Mouse (Mus musculus) neural tube, embryonic 12.5 days (tissue): Measurements from ENCODE around the gene Hdhd3. TPM values are rescaled to one million over a fixed set of nuclear protein-coding genes. Genes with fewer than 3 reads are reported as not detected.

Experiments
- ATAC-seq: fragments of 200-750 bp; cut with Nextera tagmentation; 2 replicates; pipeline ENCODE4 v1.8.0; 2017; ENCODE audit warnings: low read depth, mild to moderate bottlenecking, moderate TSS enrichment, moderate library complexity; ENCODE audit not compliant: low FRiP score
- H3K27ac ChIP-seq: fragments of 300-500 bp; sonication (generic); 2 replicates; pipeline ENCODE4 v1.5.1; 2016
- H3K27me3 ChIP-seq: fragments of 300-500 bp; sonication (generic); replicated peaks from 2 replicates; pipeline ENCODE4 v1.6.1; 2016; ENCODE audit warnings: mild to moderate bottlenecking
- H3K36me3 ChIP-seq: fragments of 300-500 bp; sonication (generic); 2 replicates; pipeline ENCODE4 v1.6.1; 2016; ENCODE audit warnings: mild to moderate bottlenecking
- H3K4me1 ChIP-seq: fragments of 300-500 bp; sonication (generic); 2 replicates; pipeline ENCODE4 v1.6.1; 2016
- H3K4me2 ChIP-seq: fragments of 300-500 bp; sonication (generic); replicated peaks from 2 replicates; pipeline ENCODE4 v1.6.1; 2016; ENCODE audit warnings: mild to moderate bottlenecking
- H3K4me3 ChIP-seq: fragments of 300-500 bp; sonication (generic); 2 replicates; pipeline ENCODE4 v1.5.1; 2016
- H3K9ac ChIP-seq: fragments of 300-500 bp; sonication (generic); 2 replicates; pipeline ENCODE4 v1.6.1; 2016; ENCODE audit warnings: mild to moderate bottlenecking
- H3K9me3 ChIP-seq: fragments of 300-500 bp; sonication (generic); 2 replicates; pipeline ENCODE4 v1.6.1; 2016; ENCODE audit warnings: mild to moderate bottlenecking
- WGBS: fragments of 180-500 bp; shearing (Covaris S2); methylation state at CpG from one replicate; pipeline ENCODE4 v1.1.7; 2016; 5-methylcytosine and 5-hydroxymethylcytosine counted together
- polyA plus RNA-seq: library from polyadenylated mRNA; unstranded; fragments of >200 nt; fragmentation: Nextera tagmentation; extraction: Ambion mirVana; gene quantifications from 2 replicates; pipeline ENCODE4 v1.2.1, GENCODE M21; 2016

The Hdhd3 gene
- 14.6 and 14.8 TPM in 2 replicates for polyA plus RNA-seq

GRCm38 (mm10) chr4:62503374-62503970 lies at the start of gene Hdhd3:
Gene Hdhd3, minus strand, starts transcription at chr4:62503467.
- Histone ChIP-seq H3K9me3 (no peaks in the 10 kb centered on the region), H3K9ac (peak within 1 kb of the TSS; percentile 62), H3K27ac (no peak within 1 kb of the TSS), H3K27me3 (no peaks in the 10 kb centered on the region), H3K4me1 (peaks cover 5% of the 10 kb centered on the region), H3K36me3 (peaks cover 23% of the 10 kb centered on the region), H3K4me2 (peak within 1 kb of the TSS; percentile 67), H3K4me3 (peak within 1 kb of the TSS; percentile 56)
- 82% methylated on average over 3 of the region's 3 CpGs for WGBS
- ATAC-seq = no peak

- Histone ChIP-seq H3K4me3 (no peak overlapping the region), H3K9ac (no peak overlapping the region), H3K27me3 (no peaks in the 10 kb centered on the region), H3K9me3 (no peaks in the 10 kb centered on the region), H3K4me2 (no peak overlapping the region), H3K36me3 (no peaks in the 10 kb centered on the region), H3K27ac (no peak overlapping the region), H3K4me1 (no peaks in the 10 kb centered on the region)
- ATAC-seq = no peak
- WGBS = 87% methylated on average over 7 of the region's 7 CpGs
Measured at GRCm38 (mm10) chr4:62551966-62552365, 48.7 kb upstream of the Hdhd3 start.

- H3K4me3 ChIP-seq = no peak overlapping the region
- no peaks in the 10 kb centered on the region for H3K36me3 ChIP-seq
- H3K27ac ChIP-seq = no peak overlapping the region
- no peaks in the 10 kb centered on the region for H3K4me1 ChIP-seq
- H3K9ac ChIP-seq = no peak overlapping the region
- H3K4me2 ChIP-seq = no peak overlapping the region
- ATAC-seq = no peak
- no peaks in the 10 kb centered on the region for H3K9me3 ChIP-seq
- no peaks in the 10 kb centered on the region for H3K27me3 ChIP-seq
Measured at GRCm38 (mm10) chr4:62544801-62545200, 41.5 kb upstream of the Hdhd3 start.

DNA sequence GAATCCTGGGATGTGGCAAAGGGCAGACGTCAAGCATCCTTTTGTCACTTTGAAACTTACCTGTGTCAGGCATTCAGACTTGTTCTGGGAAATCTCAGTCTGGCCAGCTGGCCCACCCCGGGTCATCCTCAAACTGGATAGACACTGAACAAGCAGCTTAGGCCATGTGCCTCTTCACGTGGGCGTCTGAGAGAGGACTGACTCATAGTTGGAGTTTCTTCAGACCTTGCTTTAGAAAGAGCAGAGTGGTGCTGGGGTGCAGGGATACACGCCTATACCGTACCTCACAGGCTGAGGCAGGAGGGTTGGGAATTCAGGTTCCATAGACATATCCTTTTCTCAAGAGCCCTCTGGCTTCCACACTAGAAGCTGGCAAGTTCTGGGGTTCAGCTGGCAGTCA lies 40.5 kb upstream of the Hdhd3 start:
- no peak for ATAC-seq
- Histone ChIP-seq H3K36me3 (no peaks in the 10 kb centered on the region), H3K27ac (no peak overlapping the region), H3K9me3 (no peaks in the 10 kb centered on the region), H3K27me3 (no peaks in the 10 kb centered on the region), H3K4me2 (no peak overlapping the region), H3K4me1 (no peaks in the 10 kb centered on the region), H3K9ac (no peak overlapping the region), H3K4me3 (no peak overlapping the region)
- WGBS = 91% methylated on average over 6 of the region's 6 CpGs

DNA sequence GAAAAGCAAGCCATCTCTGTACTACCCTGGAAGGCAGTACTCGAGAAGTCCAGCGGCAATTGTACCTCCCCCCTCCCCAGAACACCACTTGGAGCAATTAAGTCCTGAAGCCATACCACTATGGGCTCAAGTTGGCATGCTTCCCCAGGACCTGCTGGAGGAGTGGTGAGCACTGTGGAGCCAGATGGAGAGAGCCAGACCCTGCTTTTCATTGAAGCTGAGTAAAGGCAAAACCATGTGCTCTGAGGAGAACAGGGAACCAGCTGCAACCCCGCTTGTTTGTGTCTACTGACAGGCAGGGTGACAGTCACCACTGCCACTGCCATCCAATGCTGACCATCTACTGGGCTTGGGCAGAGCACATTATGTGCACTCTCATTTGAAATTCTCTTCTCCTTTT lies 38.5 kb upstream of the Hdhd3 start:
- Histone ChIP-seq H3K36me3 (no peaks in the 10 kb centered on the region), H3K9ac (no peak overlapping the region), H3K4me1 (no peaks in the 10 kb centered on the region), H3K9me3 (no peaks in the 10 kb centered on the region), H3K27me3 (no peaks in the 10 kb centered on the region), H3K4me3 (no peak overlapping the region), H3K27ac (no peak overlapping the region), H3K4me2 (no peak overlapping the region)
- no peak for ATAC-seq
- WGBS = 65% methylated on average over 3 of the region's 3 CpGs

- Histone ChIP-seq H3K27me3 (no peaks in the 10 kb centered on the region), H3K4me3 (no peak overlapping the region), H3K4me1 (no peaks in the 10 kb centered on the region), H3K9me3 (no peaks in the 10 kb centered on the region), H3K4me2 (no peak overlapping the region), H3K36me3 (no peaks in the 10 kb centered on the region), H3K27ac (no peak overlapping the region), H3K9ac (no peak overlapping the region)
- WGBS = 77% methylated on average over 6 of the region's 6 CpGs
- no peak for ATAC-seq
Measured at GRCm38 (mm10) chr4:62533729-62534128, 30.5 kb upstream of the Hdhd3 start.

DNA sequence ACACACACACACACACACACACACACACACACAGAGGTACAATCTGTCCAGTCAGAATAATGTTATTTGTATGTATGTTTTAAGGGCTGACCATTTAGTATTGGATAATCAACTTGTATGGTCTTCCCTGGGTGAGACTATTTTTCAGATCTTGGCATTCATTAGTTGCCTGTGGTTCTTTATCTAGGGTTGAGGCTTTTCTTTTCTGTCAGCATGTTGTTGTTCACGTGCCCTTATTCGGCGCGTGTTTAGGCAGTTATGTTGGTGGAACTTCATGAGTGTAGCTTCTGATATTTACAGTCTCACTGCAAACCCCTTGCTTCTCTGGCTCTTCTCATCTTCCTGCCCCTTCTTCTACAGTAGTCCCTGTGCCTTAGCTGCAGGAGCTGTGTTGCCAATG lies 24.4 kb upstream of the Hdhd3 start:
- WGBS = 91% methylated on average over 4 of the region's 4 CpGs
- no peak for ATAC-seq
- H3K27me3 ChIP-seq = no peaks in the 10 kb centered on the region
- H3K9me3 ChIP-seq = no peaks in the 10 kb centered on the region
- H3K4me1 ChIP-seq = peaks cover 12% of the 10 kb centered on the region
- H3K27ac ChIP-seq = no peak overlapping the region
- 0 out of 2 replicates have a peak, but pooled peaks cover 2% of the 10 kb centered on the region for H3K36me3 ChIP-seq
- no peak overlapping the region for H3K9ac ChIP-seq
- no peak overlapping the region for H3K4me3 ChIP-seq
- H3K4me2 ChIP-seq = no peak overlapping the region

DNA sequence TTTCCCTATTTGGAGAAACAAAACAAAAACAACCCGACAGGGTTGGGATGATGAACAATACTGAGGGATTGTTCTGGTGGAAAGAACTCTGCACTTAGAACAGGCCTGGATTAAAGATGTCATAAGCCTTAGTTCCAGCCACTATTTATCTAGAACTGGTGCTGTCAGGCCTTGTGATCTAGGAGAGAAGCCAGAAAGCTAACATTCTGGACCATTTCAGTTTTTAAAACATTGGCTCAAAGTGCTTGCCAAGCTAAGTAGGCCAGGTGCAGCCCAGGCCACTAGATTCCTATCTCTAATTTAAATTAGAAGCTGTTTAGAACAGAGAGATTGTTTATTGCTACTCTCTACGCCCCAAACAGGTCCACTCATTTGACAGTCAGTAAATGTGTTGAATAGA lies 23.0 kb upstream of the Hdhd3 start:
- Histone ChIP-seq H3K9me3 (no peaks in the 10 kb centered on the region), H3K27me3 (no peaks in the 10 kb centered on the region), H3K4me3 (no peak overlapping the region), H3K27ac (no peak overlapping the region), H3K36me3 (0 out of 2 replicates have a peak, but pooled peaks cover 7% of the 10 kb centered on the region), H3K4me1 (peaks cover 12% of the 10 kb centered on the region), H3K9ac (no peak overlapping the region), H3K4me2 (no peak overlapping the region)
- WGBS = 62% methylated on average over 2 of the region's 2 CpGs
- no peak for ATAC-seq

DNA sequence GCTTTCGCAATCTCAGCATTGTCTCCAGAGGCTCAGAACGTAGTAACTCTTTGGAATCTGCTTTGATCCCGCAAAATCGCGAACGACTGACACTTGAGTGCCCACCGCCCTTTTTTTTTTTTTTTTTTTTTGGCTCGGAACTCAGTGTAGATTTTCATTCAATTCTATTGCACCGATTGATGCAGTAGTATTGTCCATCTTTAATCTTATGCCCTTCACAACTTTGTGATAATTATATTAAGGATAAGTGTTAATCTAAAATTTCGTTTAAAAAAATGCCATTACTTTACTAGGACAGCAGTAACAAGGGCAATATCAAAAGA lies 22.2 kb upstream of the Hdhd3 start:
- Histone ChIP-seq H3K4me3 (peak overlapping the region; percentile 68), H3K27ac (no peak overlapping the region), H3K9me3 (no peaks in the 10 kb centered on the region), H3K27me3 (no peaks in the 10 kb centered on the region), H3K36me3 (0 out of 2 replicates have a peak, but pooled peaks cover 7% of the 10 kb centered on the region), H3K4me2 (peak overlapping the region; percentile 79), H3K9ac (peak overlapping the region; percentile 81), H3K4me1 (peaks cover 12% of the 10 kb centered on the region)
- no peak for ATAC-seq
- WGBS = 0% methylated on average over 10 of the region's 10 CpGs

- H3K9ac ChIP-seq = peak within 1 kb of the TSS; percentile 81
- H3K4me3 ChIP-seq = peak within 1 kb of the TSS; percentile 68
- under 1% methylated on average over 59 of the region's 59 CpGs for WGBS
- H3K27ac ChIP-seq = peak within 1 kb of the TSS; percentile 70
- H3K27me3 ChIP-seq = no peaks in the 10 kb centered on the region
- H3K4me2 ChIP-seq = peak within 1 kb of the TSS; percentile 79
- H3K4me1 ChIP-seq = peaks cover 12% of the 10 kb centered on the region
- no peaks in the 10 kb centered on the region for H3K9me3 ChIP-seq
- 0 out of 2 replicates have a peak, but pooled peaks cover 7% of the 10 kb centered on the region for H3K36me3 ChIP-seq
- peak; percentile 99 for ATAC-seq
Measured at GRCm38 (mm10) chr4:62524651-62525488, 21.6 kb upstream of the Hdhd3 start, which contains the start of the genes Pole3 and 4933430I17Rik. Gene Pole3, minus strand, starts transcription at chr4:62525068. Gene 4933430I17Rik, plus strand, starts transcription at chr4:62525369.

DNA sequence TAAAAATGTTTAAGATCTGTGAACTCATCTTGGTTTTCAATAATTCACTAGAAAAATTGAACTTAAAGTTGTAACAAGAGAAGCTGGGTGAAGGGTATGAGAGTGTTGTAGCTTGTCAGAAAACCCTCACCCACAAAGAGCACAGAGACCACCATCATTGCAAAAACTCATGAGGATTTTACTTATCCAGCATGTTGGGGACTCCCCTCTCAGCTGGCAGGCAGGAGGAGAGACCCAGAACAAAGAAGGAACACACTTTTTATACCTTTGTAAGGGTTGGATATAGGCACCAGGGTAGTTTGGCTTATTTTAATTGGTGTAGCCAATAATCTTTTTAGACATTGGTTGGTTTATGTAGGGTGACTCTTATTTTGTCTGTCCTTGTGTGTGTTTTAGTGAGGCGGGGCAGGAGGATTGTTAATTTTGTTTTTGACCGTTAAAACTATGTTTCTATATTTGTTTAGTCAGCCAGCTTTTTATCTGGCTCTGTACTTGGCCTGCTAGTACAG lies 17.7 kb upstream of the Hdhd3 start:
- WGBS = 94% methylated on average over 2 of the region's 2 CpGs
- Histone ChIP-seq H3K27ac (no peak overlapping the region), H3K36me3 (0 out of 2 replicates have a peak, but pooled peaks cover 7% of the 10 kb centered on the region), H3K4me1 (peaks cover 23% of the 10 kb centered on the region), H3K27me3 (no peaks in the 10 kb centered on the region), H3K9ac (no peak overlapping the region), H3K4me3 (no peak overlapping the region), H3K4me2 (no peak overlapping the region), H3K9me3 (no peaks in the 10 kb centered on the region)
- ATAC-seq = no peak

- ATAC-seq = peak; percentile 83
- peaks cover 23% of the 10 kb centered on the region for H3K4me1 ChIP-seq
- under 1% methylated on average over 37 of the region's 37 CpGs for WGBS
- no peaks in the 10 kb centered on the region for H3K27me3 ChIP-seq
- H3K4me2 ChIP-seq = peak within 1 kb of the TSS; percentile 82
- H3K27ac ChIP-seq = peak within 1 kb of the TSS; percentile 59
- 0 out of 2 replicates have a peak, but pooled peaks cover 7% of the 10 kb centered on the region for H3K36me3 ChIP-seq
- H3K9ac ChIP-seq = peak within 1 kb of the TSS; percentile 78
- no peaks in the 10 kb centered on the region for H3K9me3 ChIP-seq
- peak within 1 kb of the TSS; percentile 71 for H3K4me3 ChIP-seq
Measured at GRCm38 (mm10) chr4:62519849-62520233, 16.6 kb upstream of the Hdhd3 start, which contains the start of gene Alad. Gene Alad, minus strand, starts transcription at chr4:62519918.
